14 mouse cellular contexts compared by ENCODE assay signal in the genomic region with DNA sequence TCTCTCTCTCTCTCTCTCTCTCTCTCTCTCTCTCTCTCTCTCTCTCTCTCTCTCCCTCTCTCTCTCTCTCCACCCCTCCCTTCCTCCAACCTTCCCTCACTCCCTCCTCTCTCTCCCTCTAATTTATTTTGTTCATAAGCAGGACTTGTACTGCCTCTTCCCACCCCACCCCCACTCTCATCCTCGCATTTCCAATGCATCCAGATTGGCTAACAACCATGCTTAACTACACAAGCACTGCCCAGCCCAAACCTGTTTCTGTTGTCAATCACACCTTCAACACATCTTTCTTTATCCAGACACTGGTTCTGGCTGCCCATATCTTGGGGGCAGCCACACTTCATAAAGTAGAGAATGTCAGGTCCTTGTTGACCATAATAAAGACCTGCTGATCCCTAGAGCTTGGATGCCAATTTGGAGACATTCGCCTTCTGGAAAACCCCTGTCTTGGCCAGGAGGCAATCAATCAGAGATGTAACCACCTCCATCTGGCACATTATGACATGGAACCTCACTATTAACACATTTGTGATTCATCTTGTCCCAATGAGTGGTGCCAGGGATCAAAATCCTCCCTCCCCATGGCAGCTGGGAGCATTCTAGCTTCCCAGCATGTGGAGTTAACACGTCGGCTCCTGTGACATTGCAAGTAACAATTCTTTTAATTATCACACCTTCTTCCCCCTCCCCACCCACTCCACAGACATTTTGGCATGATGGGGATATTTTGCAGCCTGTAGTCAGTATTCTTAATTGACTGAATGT.
DNase-seq lines count a peak whose midpoint lies in the region; ATAC-seq lines count a peak whose summit lies in the region.
"Had no signal": no experiment of that assay in that cellular context is flagged by ENCODE, and none has a peak within 500 bp of the region (broad histone marks: within the 10 kb centered on the region; RNA-seq: fewer than 3 reads in every experiment).

No protein-coding gene starts in this region.

- intact Hi-C loops in gastrocnemius, postnatal 36 days (cut with DNase I) = no loop called here
- intact Hi-C loops in heart, postnatal 14 days (cut with DNase I) = no loop called here

- no peak overlapping the region for H3K4me3 ChIP-seq in hindbrain, embryonic 14.5 days (replicated peaks; ENCODE audit: low read length)
- H3K4me3 ChIP-seq in midbrain, embryonic 14.5 days (replicated peaks; ENCODE audit: low read depth, low read length) = no peak overlapping the region
- H3K4me3 ChIP-seq: limb, embryonic 15.5 days had no signal

- H3K36me3 ChIP-seq in hindbrain, embryonic 14.5 days (replicated peaks; ENCODE audit: control insufficient read depth, insufficient read depth) = no peaks in the 10 kb centered on the region
- H3K36me3 ChIP-seq in midbrain, embryonic 14.5 days (ENCODE audit: control insufficient read depth, insufficient read depth, low read length) = no peaks in the 10 kb centered on the region
- H3K36me3 ChIP-seq: limb, embryonic 15.5 days had no signal

- peak; percentile 60 for ATAC-seq in hindbrain, embryonic 14.5 days (ENCODE audit: low FRiP score)
- ATAC-seq in midbrain, embryonic 14.5 days (ENCODE audit: low FRiP score, low TSS enrichment) = peak; percentile 55; the same call in 1 of the 2 replicates
- ATAC-seq: activated CD4-positive, CD25-positive, alpha-beta regulatory T cell, adult 4 months had no signal

- no peaks in the 10 kb centered on the region for H3K27me3 ChIP-seq in hindbrain, embryonic 14.5 days (ENCODE audit: control insufficient read depth, insufficient read depth, low read length)
- H3K27me3 ChIP-seq in midbrain, embryonic 14.5 days (ENCODE audit: control insufficient read depth, insufficient read depth, low read length) = no peaks in the 10 kb centered on the region
- H3K27me3 ChIP-seq: limb, embryonic 15.5 days had no signal

- peak overlapping the region; percentile 20; the same call in 1 of the 2 replicates for H3K4me2 ChIP-seq in hindbrain, embryonic 14.5 days (replicated peaks)
- no peak overlapping the region for H3K4me2 ChIP-seq in midbrain, embryonic 14.5 days (ENCODE audit: low read length)
- H3K4me2 ChIP-seq: limb, embryonic 15.5 days had no signal

- WGBS in hindbrain, embryonic 14.5 days = 38% methylated on average over 4 of the region's 4 CpGs
- 62% methylated on average over 4 of the region's 4 CpGs for whole genome bisulfite sequencing in midbrain, embryonic 14.5 days

- DNase-seq in cerebellum, adult 8-10 months = peak; percentile 11
- DNase-seq in cerebellum, postnatal 14 days = peak; percentile 46 to 52
- DNase-seq in hindbrain, embryonic 14.5 days (ENCODE audit: low spot score) = peak; percentile 50
- DNase-seq in midbrain, embryonic 14.5 days = peak; percentile 51
- no peak for DNase-seq in gastrocnemius, postnatal 36 days
- DNase-seq in heart, postnatal 14 days = no peak
- no peak for DNase-seq in left cerebral cortex, adult 18-20 months (ENCODE audit: low spot score in 2 of 2)
- DNase-seq: gastrocnemius, postnatal 14 days; kidney, postnatal 14 days; lung, postnatal 36 days; spleen, adult 18-20 months; thymus, adult 2 months had no signal

- H3K4me1 ChIP-seq in hindbrain, embryonic 14.5 days (replicated peaks; ENCODE audit: control insufficient read depth, insufficient read depth, low read length) = 0 out of 2 replicates have a peak, but pooled peaks cover 5% of the 10 kb centered on the region
- 0 out of 2 replicates have a peak, but pooled peaks cover 3% of the 10 kb centered on the region for H3K4me1 ChIP-seq in midbrain, embryonic 14.5 days (ENCODE audit: control insufficient read depth, insufficient read depth, low read length)
- H3K4me1 ChIP-seq: limb, embryonic 15.5 days had no signal

- no peak overlapping the region for H3K9ac ChIP-seq in hindbrain, embryonic 14.5 days
- 0 out of 2 replicates have a peak overlapping the region, but pooled peaks have one; percentile 20 for H3K9ac ChIP-seq in midbrain, embryonic 14.5 days (replicated peaks; ENCODE audit: low read length)
- H3K9ac ChIP-seq: limb, embryonic 15.5 days had no signal

- no peaks in the 10 kb centered on the region for H3K9me3 ChIP-seq in hindbrain, embryonic 14.5 days (ENCODE audit: control insufficient read depth, low read length)
- no peaks in the 10 kb centered on the region for H3K9me3 ChIP-seq in midbrain, embryonic 14.5 days (ENCODE audit: control insufficient read depth, low read length)
- H3K9me3 ChIP-seq: limb, embryonic 15.5 days had no signal

- peak overlapping the region; percentile 73 for H3K27ac ChIP-seq in hindbrain, embryonic 14.5 days
- peak overlapping the region; percentile 77 for H3K27ac ChIP-seq in midbrain, embryonic 14.5 days (replicated peaks; ENCODE audit: low read depth, low read length)
- H3K27ac ChIP-seq: limb, embryonic 15.5 days had no signal

Comparison
In these comparisons a context has a peak if more than half of its experiments do, and no peak if none do; other contexts are left out.
1. DNase-seq: peak in cerebellum, adult 8-10 months (single experiment), cerebellum, postnatal 14 days (2 of 2), hindbrain, embryonic 14.5 days (single experiment) and midbrain, embryonic 14.5 days (single experiment); none in gastrocnemius, postnatal 36 days (0 of 2), heart, postnatal 14 days (0 of 2) and left cerebral cortex, adult 18-20 months (0 of 2).